Mouse (Mus musculus) inflammation-experienced regulatory T-cells, adult 16 weeks (primary cell): ENCODE results near the gene Mup10. TPM values are rescaled to one million over a fixed set of nuclear protein-coding genes. Genes with fewer than 3 reads are reported as not detected.

Experiments used
- polyA plus RNA-seq: library from polyadenylated mRNA; unstranded; fragments of 100-300 nt; shearing (Covaris generic); gene quantifications from one replicate; pipeline ENCODE4 v1.2.1, GENCODE M21; 2017

Gene Mup10
- not detected for polyA plus RNA-seq

DNA sequence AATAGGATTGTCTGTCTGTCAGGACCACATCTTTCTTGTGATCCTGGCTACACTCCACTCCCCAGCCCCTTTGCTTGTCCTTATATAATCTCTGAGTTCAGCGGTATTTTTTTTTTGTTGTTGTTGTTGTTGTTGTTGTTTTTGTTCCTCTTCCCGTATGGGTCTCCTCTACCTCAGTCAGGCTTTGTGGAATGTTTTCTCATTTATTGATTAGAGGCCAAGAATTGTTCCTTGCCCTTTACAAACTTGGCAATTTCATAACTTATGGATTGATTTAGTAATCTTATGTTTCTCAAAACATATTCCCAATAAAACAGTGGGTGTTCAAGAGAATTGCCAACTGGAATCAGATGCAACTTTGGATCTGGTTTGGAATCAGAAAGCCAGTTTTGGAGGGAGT lies at the start of gene Mup10:
Gene Mup10 (minus strand): TSS at position 101 of the 400 bp plus-strand sequence.

Other genes starting within 250 kb of the Mup10 start
- not detected for gene Mup9, start 160.2 kb downstream of the Mup10 start, polyA plus RNA-seq
- gene Mup1, start 80.2 kb downstream of the Mup10 start, polyA plus RNA-seq: not detected
- gene Mup11, start 80.2 kb upstream of the Mup10 start, polyA plus RNA-seq: not detected
- gene Mup12, start 159.1 kb upstream of the Mup10 start, polyA plus RNA-seq: not detected
- gene Mup22, start 239.3 kb upstream of the Mup10 start, polyA plus RNA-seq: not detected